Mouse (Mus musculus) intestine, embryonic 14.5 days (tissue): ENCODE measurements around the gene Kcnk3. TPM values are rescaled to one million over a fixed set of nuclear protein-coding genes. Genes with fewer than 3 reads are reported as not detected.

Source experiments
- ATAC-seq: fragments of 200-750 bp; cut with Nextera tagmentation; replicated peaks from 2 replicates; pipeline ENCODE4 v1.8.0; 2017; ENCODE audit warnings: low read depth, moderate number of reproducible peaks, moderate TSS enrichment, moderate library complexity; ENCODE audit not compliant: low FRiP score, low TSS enrichment
- DNase-seq: peaks from one replicate; pipeline ENCODE4 v3.0.0-alpha.2; 2018; ENCODE audit warnings: low spot score
- H3K27ac ChIP-seq: fragments of 300-500 bp; sonication (generic); 2 replicates; pipeline ENCODE4 v1.5.1; 2014; ENCODE audit warnings: low read depth, mild to moderate bottlenecking, control low read depth
- H3K27me3 ChIP-seq: fragments of 300-500 bp; sonication (generic); replicated peaks from 2 replicates; pipeline ENCODE4 v1.6.1; 2014; ENCODE audit warnings: low read length, control low read depth; ENCODE audit not compliant: control insufficient read depth, insufficient read depth
- H3K36me3 ChIP-seq: fragments of 300-500 bp; sonication (generic); 2 replicates; pipeline ENCODE4 v1.6.1; 2014; ENCODE audit warnings: low read length, control low read depth; ENCODE audit not compliant: control insufficient read depth, insufficient read depth
- H3K4me1 ChIP-seq: fragments of 300-500 bp; sonication (generic); replicated peaks from 2 replicates; pipeline ENCODE4 v1.6.1; 2014; ENCODE audit warnings: low read length, control low read depth, mixed read lengths; ENCODE audit not compliant: control insufficient read depth, insufficient read depth
- H3K4me2 ChIP-seq: fragments of 300-500 bp; sonication (generic); 2 replicates; pipeline ENCODE4 v1.6.1; 2014; ENCODE audit warnings: low read length
- H3K4me3 ChIP-seq: fragments of 300-500 bp; sonication (generic); 2 replicates; pipeline ENCODE4 v1.5.1; 2014; ENCODE audit warnings: low read depth, low read length, control low read depth, mixed read lengths
- H3K9ac ChIP-seq: fragments of 300-500 bp; sonication (generic); 2 replicates; pipeline ENCODE4 v1.6.1; 2014; ENCODE audit warnings: mild to moderate bottlenecking, low read length
- H3K9me3 ChIP-seq: fragments of 300-500 bp; sonication (generic); 2 replicates; pipeline ENCODE4 v1.6.1; 2016; ENCODE audit warnings: low read length, control low read depth; ENCODE audit not compliant: control insufficient read depth
- WGBS: fragments of 180-500 bp; shearing (Covaris S2); extraction: QIAGEN DNeasy Blood & Tissue Kit; methylation state at CpG from one replicate; pipeline ENCODE4 v1.1.7; 2014; 5-methylcytosine and 5-hydroxymethylcytosine counted together
- polyA plus RNA-seq: library from polyadenylated mRNA; unstranded; fragments of >200 nt; fragmentation: Nextera tagmentation; extraction: Ambion mirVana; gene quantifications from 2 replicates; pipeline ENCODE4 v1.2.1, GENCODE M21; 2014

Kcnk3 gene
- polyA plus RNA-seq, 1 experiment from 2014 or later: 39.7 TPM

GRCm38 (mm10) chr5:30556284-30556683 is 31.7 kb upstream of the Kcnk3 start:
- 40% methylated on average over 3 of the region's 3 CpGs for WGBS
- H3K4me2 ChIP-seq: no peak overlapping the region
- H3K27ac ChIP-seq: peak overlapping the region; percentile 73
- no peaks in the 10 kb centered on the region for H3K36me3 ChIP-seq
- ATAC-seq (no peak), DNase-seq (no peak)
- H3K4me3 ChIP-seq: no peak overlapping the region
- peaks cover 1% of the 10 kb centered on the region; the same call in 1 of the 2 replicates for H3K9me3 ChIP-seq
- peaks cover 11% of the 10 kb centered on the region; the same call in 1 of the 2 replicates for H3K4me1 ChIP-seq
- no peak overlapping the region for H3K9ac ChIP-seq
- no peaks in the 10 kb centered on the region for H3K27me3 ChIP-seq

DNA sequence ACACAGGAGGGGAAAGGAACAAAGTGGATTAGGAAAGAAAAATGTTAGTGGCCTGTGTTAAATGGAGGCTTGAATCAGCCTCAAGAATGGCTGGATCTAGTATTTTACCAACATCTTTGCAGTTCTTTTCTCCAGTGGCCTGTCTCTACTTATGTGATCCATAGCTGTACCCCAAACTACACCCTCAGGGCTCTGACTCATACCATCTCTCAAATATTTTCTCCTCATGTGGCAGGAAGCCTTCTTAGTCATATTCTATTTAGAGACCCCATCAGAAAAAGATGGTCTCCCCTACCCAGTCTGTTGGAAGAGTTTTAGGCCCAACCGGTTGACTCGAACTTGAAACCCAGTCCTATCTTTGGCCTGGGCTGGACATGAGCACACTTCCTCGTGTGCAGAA is 28.5 kb upstream of the Kcnk3 start:
- Histone ChIP-seq H3K4me3 (no peak overlapping the region), H3K27me3 (no peaks in the 10 kb centered on the region), H3K36me3 (no peaks in the 10 kb centered on the region), H3K4me1 (peaks cover 11% of the 10 kb centered on the region; the same call in 1 of the 2 replicates), H3K4me2 (no peak overlapping the region), H3K9me3 (peaks cover 8% of the 10 kb centered on the region), H3K27ac (no peak overlapping the region), H3K9ac (no peak overlapping the region)
- DNase-seq (no peak), ATAC-seq (no peak)
- 85% methylated on average over 3 of the region's 3 CpGs for WGBS

GRCm38 (mm10) chr5:30559986-30560493 is 27.9 kb upstream of the Kcnk3 start:
- no peaks in the 10 kb centered on the region for H3K27me3 ChIP-seq
- 28% methylated on average over 3 of the region's 3 CpGs for WGBS
- no peaks in the 10 kb centered on the region for H3K36me3 ChIP-seq
- H3K4me3 ChIP-seq: no peak overlapping the region
- ATAC-seq (no peak), DNase-seq (no peak)
- no peak overlapping the region; the same call in 1 of the 2 replicates for H3K27ac ChIP-seq
- no peak overlapping the region for H3K9ac ChIP-seq
- H3K4me2 ChIP-seq: no peak overlapping the region
- peaks cover 11% of the 10 kb centered on the region; the same call in 1 of the 2 replicates for H3K4me1 ChIP-seq
- peaks cover 8% of the 10 kb centered on the region for H3K9me3 ChIP-seq

GRCm38 (mm10) chr5:30568479-30568878 is 19.5 kb upstream of the Kcnk3 start:
- Histone ChIP-seq H3K4me3 (no peak overlapping the region), H3K4me1 (peaks cover 13% of the 10 kb centered on the region), H3K9me3 (no peaks in the 10 kb centered on the region), H3K9ac (no peak overlapping the region), H3K36me3 (no peaks in the 10 kb centered on the region), H3K27ac (peak overlapping the region; percentile 22; the same call in 1 of the 2 replicates), H3K27me3 (no peaks in the 10 kb centered on the region), H3K4me2 (no peak overlapping the region)
- WGBS: 47% methylated on average over 1 of the region's 1 CpGs
- ATAC-seq: peak; percentile 64
- no peak for DNase-seq

DNA sequence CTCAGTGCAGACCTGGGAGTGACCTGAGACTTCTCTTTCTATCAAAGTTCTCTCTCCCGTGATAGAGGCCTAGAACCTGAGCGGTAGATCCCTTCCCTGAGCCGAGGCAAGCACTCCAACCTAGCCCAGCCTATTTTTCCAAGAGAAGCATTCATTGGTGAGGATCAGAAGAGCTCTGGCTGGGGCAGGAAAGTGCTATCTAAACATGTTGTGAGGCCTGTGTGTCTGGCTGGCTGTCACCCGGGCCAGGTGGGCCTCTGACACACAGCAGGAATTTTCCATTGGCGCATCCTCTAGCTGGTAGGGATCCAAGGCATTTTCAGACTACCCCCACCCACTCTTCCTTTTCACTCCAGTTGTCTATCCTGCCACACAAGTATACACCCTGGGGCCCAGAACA is 16.1 kb upstream of the Kcnk3 start:
- H3K36me3 ChIP-seq: no peaks in the 10 kb centered on the region
- DNase-seq (no peak), ATAC-seq (peak; percentile 62)

DNA sequence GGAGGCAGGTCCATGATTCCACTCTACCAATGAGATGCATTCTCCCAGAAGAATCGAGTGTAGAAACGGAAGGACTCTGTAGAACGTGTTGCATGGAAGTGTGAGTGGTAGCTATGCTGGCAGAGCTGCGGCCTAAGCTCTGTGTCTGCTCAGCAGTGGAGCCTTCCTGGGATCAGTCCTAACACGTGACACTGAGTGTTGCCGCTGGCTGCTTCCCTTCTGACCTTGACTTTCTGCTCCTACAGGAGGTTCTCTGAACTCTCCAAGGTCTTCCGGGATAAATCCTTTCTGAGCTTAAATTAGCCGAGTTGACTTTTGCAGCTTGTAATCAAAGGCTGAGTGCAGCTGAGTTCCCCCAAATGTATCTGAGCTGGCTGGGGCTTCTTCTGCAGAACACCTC is 13.6 kb upstream of the Kcnk3 start:
- H3K36me3 ChIP-seq: no peaks in the 10 kb centered on the region
- WGBS: 86% methylated on average over 8 of the region's 8 CpGs
- no peak overlapping the region for H3K27ac ChIP-seq
- H3K4me2 ChIP-seq: no peak overlapping the region
- peaks cover 13% of the 10 kb centered on the region for H3K4me1 ChIP-seq
- no peak overlapping the region for H3K4me3 ChIP-seq
- no peaks in the 10 kb centered on the region for H3K9me3 ChIP-seq
- no peaks in the 10 kb centered on the region for H3K27me3 ChIP-seq
- DNase-seq (no peak), ATAC-seq (no peak)
- no peak overlapping the region for H3K9ac ChIP-seq

More for the DNA sequence above, 16.1 kb upstream of the Kcnk3 start:
- Histone ChIP-seq H3K4me3 (no peak overlapping the region), H3K9me3 (no peaks in the 10 kb centered on the region), H3K4me2 (no peak overlapping the region), H3K27ac (peak overlapping the region; percentile 85), H3K9ac (no peak overlapping the region), H3K27me3 (no peaks in the 10 kb centered on the region), H3K4me1 (peaks cover 13% of the 10 kb centered on the region)
- WGBS: 41% methylated on average over 5 of the region's 5 CpGs

DNA sequence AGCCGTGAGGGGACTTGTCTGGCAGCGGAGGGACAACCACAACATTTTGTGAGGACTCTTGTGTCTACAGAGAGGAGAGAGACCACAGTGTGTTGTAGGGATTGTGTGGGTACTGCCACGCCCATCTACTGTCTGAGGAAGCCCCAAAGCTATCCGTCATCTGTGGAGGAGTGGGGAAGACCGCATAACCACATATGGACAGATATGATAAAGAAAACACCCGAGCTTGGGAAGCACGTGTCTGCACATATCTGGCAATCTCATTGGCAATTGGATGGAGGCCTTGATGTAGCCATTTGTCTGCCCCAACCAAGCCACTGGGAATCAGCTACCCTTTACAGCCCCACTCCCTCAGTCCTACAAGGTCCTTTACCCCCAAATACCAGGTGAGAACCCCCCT is 11.7 kb upstream of the Kcnk3 start:
- no peak for DNase-seq
- no peaks in the 10 kb centered on the region for H3K9me3 ChIP-seq
- 64% methylated on average over 7 of the region's 7 CpGs for WGBS

DNA sequence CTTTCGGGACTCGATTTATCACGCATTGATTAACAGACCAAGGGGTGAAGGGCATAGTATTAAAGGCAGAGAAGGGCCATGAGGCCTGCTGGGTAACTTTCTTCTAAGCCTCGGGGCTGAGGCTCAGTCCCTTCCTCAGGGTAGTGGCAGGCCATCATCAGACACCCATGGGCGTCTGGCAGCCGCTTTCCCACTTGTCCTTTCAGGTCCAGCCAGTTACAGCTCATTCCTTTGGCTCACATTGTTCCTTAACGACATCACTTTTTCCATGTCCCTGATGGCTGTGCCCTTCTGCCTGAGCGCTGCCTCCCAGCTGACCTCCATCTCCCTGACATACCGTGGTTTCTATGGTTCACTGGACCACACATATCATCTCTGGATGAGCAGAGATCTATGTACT is 10.7 kb upstream of the Kcnk3 start:
- no peaks in the 10 kb centered on the region for H3K36me3 ChIP-seq
- no peak overlapping the region for H3K4me3 ChIP-seq
- WGBS: 70% methylated on average over 9 of the region's 9 CpGs
- no peak for ATAC-seq
- no peak for DNase-seq
- H3K27ac ChIP-seq: no peak overlapping the region
- H3K9me3 ChIP-seq: no peaks in the 10 kb centered on the region
- H3K4me1 ChIP-seq: peaks cover 6% of the 10 kb centered on the region; the same call in 1 of the 2 replicates
- no peaks in the 10 kb centered on the region for H3K27me3 ChIP-seq
- no peak overlapping the region for H3K9ac ChIP-seq
- no peak overlapping the region for H3K4me2 ChIP-seq

More for the DNA sequence above, 11.7 kb upstream of the Kcnk3 start:
- H3K36me3 ChIP-seq: no peaks in the 10 kb centered on the region
- 0 out of 2 replicates have a peak overlapping the region, but pooled peaks have one; percentile 27 for H3K27ac ChIP-seq
- H3K4me2 ChIP-seq: no peak overlapping the region
- H3K4me3 ChIP-seq: no peak overlapping the region
- peaks cover 11% of the 10 kb centered on the region for H3K4me1 ChIP-seq
- no peaks in the 10 kb centered on the region for H3K27me3 ChIP-seq
- H3K9ac ChIP-seq: no peak overlapping the region
- no peak for ATAC-seq

- no peak for DNase-seq
- H3K9me3 ChIP-seq: no peaks in the 10 kb centered on the region
- no peak overlapping the region for H3K27ac ChIP-seq
- no peak overlapping the region for H3K9ac ChIP-seq
- H3K27me3 ChIP-seq: no peaks in the 10 kb centered on the region
- H3K4me2 ChIP-seq: no peak overlapping the region
- ATAC-seq: no peak
- no peaks in the 10 kb centered on the region for H3K36me3 ChIP-seq
- H3K4me1 ChIP-seq: peaks cover 2% of the 10 kb centered on the region; the same call in 1 of the 2 replicates
- 81% methylated on average over 12 of the region's 12 CpGs for WGBS
- H3K4me3 ChIP-seq: no peak overlapping the region
Observed at GRCm38 (mm10) chr5:30577654-30578310, 10.2 kb upstream of the Kcnk3 start.
